Mouse (Mus musculus) 3134 (cell line): ENCODE results near the gene Otub2.
"Not testable (repeated sequence)": the region's sequence is repeated elsewhere in the genome, so short reads cannot be mapped to it uniquely, and the experiment has no call there.

Experiments used
- DNase-seq: peaks from one replicate; pipeline ENCODE4 v3.0.0-alpha.2; 2011; ENCODE audit warnings: low spot score; ENCODE audit not compliant: insufficient read length; ENCODE audit errors: extremely low read depth

Gene Otub2

DNA sequence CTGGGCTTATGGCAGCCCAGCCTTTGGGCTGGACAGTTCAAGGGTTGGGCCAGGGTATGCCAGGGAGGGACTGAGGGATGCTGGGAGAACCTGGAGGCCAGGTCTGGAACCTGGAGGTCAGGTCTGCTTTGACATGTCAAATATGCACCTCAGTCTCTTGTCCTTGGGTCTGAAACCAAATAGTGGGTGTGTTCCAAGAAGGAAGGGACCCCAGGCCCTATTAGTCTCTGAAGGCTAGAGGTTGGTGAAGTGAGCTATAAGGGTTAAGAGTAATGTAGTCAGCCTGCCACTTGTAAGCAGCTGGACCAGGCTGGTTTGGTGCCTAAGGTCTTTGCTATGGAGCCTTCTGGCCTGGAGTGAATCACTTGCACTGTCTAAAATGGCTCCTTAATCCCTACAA, 46.4 kb downstream of the Otub2 start:
- no peak for DNase-seq

DNA sequence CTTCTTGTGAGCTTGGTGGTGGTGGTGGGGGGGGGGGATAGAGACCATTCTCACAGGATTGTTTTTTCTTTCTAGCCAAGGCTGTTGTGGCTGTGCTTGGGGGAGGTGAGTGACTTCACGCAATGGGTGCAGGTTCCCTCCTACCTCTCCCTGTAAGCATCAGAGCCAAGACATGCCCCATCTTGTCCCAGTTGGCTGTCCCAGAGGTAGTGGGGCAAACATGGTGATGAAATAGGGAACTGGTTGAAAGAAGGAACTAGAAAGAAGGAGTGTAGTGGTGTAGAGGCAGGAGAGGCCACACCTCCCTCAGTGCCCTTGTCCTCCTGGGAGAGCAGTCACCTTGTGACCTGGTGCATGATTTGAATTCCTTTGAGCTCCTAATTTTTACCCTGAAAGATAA, 49.1 kb downstream of the Otub2 start:
- no peak for DNase-seq

DNA sequence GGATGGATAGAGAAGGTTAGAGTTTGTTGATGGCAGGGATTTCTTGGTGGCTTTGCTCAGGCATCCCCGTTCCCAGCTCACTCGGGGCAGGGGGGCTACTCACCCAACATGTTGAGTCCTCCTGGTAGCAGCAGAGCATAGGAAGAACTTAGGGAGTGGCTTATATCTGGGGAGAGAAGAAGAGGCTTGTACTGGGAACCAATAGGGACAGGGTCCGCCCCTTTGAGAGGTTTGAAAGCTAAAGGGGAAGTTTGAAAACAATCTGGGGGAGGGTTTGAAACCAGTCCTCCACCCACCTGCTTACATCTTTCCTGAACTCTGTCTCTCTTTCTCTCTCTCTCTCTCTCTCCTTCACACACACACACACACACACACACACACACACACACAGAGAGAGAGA, 55.0 kb downstream of the Otub2 start, which contains the start of gene Ifi27l2a:
Gene Ifi27l2a, minus strand, starts transcription at position 157 of the 400 bp plus-strand sequence.
- peak; percentile 20 for DNase-seq

DNA sequence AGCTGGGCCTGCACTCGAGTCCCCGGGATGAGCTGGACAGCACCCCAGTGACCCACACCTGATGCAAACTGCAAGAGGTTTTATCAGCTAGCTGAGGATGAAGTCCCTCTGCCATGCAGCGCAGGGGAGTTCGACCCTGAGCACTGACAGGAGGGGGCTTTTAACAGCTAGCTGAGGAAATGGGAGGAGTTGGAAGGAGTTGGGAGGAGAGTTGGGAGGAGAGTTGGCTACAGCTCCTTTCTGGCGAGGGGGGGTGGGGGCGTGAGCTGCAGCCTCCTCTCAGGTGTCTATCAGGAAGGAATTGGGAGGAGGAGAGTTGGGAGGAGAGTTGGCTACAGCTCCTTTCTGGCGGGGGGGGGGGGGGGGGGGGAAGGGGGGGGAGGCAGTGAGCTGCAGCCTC, 55.8 kb downstream of the Otub2 start:
- not testable (repeated sequence) for DNase-seq

DNA sequence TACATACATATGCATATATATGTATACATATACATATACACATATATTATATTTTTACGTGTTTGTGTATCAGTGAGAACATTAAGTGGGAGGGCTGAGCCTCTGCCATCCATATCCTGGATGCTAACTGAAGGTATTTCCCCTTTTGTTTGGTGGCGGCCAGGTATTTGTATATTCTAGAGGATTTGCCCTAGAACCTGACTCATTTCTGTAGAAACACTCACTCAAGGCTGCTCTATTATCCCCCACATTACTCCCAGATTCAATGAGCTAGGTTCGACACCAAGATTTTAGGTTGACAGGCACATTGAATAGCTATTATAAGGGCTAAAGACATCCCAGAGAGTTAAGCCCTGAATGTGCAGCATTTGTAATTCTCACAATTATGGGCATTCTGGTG, 56.6 kb downstream of the Otub2 start:
- no peak for DNase-seq

DNA sequence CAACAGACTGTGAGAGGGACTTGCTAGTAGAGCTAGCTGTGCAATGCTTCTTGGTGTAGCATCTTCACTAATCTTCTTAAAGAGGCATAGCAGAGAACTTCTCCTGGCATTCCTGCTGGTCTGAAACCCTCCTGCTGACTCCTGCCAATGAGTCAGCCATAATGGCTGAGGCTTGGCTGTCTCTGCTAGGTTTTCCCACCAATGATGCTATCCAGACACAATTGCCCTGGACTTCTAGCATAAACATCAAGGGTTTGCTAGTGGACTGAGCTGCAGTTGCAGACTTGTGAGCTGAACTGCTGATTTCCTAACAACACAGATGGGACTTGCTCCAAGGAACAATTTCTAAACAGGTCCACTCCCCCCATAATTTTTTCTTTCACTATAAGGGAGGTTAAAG, 64.9 kb downstream of the Otub2 start:
- DNase-seq: no peak
